Mouse (Mus musculus) midbrain, embryonic 11.5 days (tissue): ENCODE results near the gene Usp32. TPM values are rescaled to one million over a fixed set of nuclear protein-coding genes. Genes with fewer than 3 reads are reported as not detected.

Experiments
- ATAC-seq: fragments of 200-750 bp; cut with Nextera tagmentation; 2 replicates; pipeline ENCODE4 v1.8.0; 2017; ENCODE audit warnings: moderate TSS enrichment, moderate library complexity; ENCODE audit not compliant: low FRiP score
- DNase-seq: peaks from one replicate; pipeline ENCODE4 v3.0.0; 2015; ENCODE audit warnings: low spot score; ENCODE audit errors: missing footprints
- H3K27ac ChIP-seq: fragments of 300-500 bp; sonication (generic); 2 replicates; pipeline ENCODE4 v1.5.1; 2014; ENCODE audit warnings: low read depth, low read length
- H3K27me3 ChIP-seq: fragments of 300-500 bp; sonication (generic); 2 replicates; pipeline ENCODE4 v1.6.1; 2014; ENCODE audit warnings: mild to moderate bottlenecking, low read length, moderate library complexity, mixed read lengths; ENCODE audit not compliant: control insufficient read depth, insufficient read depth
- H3K36me3 ChIP-seq: fragments of 300-500 bp; sonication (generic); 2 replicates; pipeline ENCODE4 v1.6.1; 2014; ENCODE audit warnings: mild to moderate bottlenecking, low read length, moderate library complexity, mixed read lengths; ENCODE audit not compliant: control insufficient read depth, insufficient read depth
- H3K4me1 ChIP-seq: fragments of 300-500 bp; sonication (generic); 2 replicates; pipeline ENCODE4 v1.6.1; 2014; ENCODE audit warnings: low read length; ENCODE audit not compliant: control insufficient read depth, insufficient read depth
- H3K4me2 ChIP-seq: fragments of 300-500 bp; sonication (generic); 2 replicates; pipeline ENCODE4 v1.6.1; 2014; ENCODE audit warnings: mild to moderate bottlenecking, moderate library complexity
- H3K4me3 ChIP-seq: fragments of 300-500 bp; sonication (generic); 2 replicates; pipeline ENCODE4 v1.5.1; 2014; ENCODE audit warnings: low read depth, low read length
- H3K9ac ChIP-seq: fragments of 300-500 bp; sonication (generic); 2 replicates; pipeline ENCODE4 v1.6.1; 2014; ENCODE audit warnings: low read length
- H3K9me3 ChIP-seq: fragments of 300-500 bp; sonication (generic); 2 replicates; pipeline ENCODE4 v1.6.1; 2016; ENCODE audit warnings: low read length; ENCODE audit not compliant: control insufficient read depth
- WGBS: fragments of 180-500 bp; shearing (Covaris S2); extraction: QIAGEN DNeasy Blood & Tissue Kit; methylation state at CpG from one replicate; pipeline ENCODE4 v1.1.7; 2014; 5-methylcytosine and 5-hydroxymethylcytosine counted together
- polyA plus RNA-seq: library from polyadenylated mRNA; unstranded; fragments of >200 nt; fragmentation: Nextera tagmentation; extraction: Ambion mirVana; gene quantifications from 2 replicates; pipeline ENCODE4 v1.2.1, GENCODE M21; 2014

Gene Usp32
- polyA plus RNA-seq, 1 experiment from 2014 or later, result 8.1 TPM

DNA sequence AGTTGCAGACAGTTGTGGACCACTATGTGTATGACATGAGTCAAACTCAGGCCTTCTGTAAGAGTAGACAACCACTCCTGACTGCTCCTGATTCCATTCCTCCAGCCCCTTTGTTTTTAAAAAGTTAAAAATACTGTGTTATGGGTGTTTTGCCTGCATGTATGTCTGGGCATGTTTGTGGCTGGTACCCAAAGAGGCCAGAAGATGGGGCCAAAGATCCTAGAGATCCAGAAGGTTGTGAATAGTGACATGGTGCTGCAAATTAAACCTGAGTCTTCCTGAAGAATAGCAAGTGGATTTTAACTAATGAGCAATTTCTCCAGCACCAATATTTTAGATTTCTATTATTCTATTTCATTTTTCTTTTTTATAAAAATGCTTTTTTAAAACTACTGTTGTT, 126.8 kb downstream of the Usp32 start:
- no peak for DNase-seq
- ATAC-seq, result no peak

DNA sequence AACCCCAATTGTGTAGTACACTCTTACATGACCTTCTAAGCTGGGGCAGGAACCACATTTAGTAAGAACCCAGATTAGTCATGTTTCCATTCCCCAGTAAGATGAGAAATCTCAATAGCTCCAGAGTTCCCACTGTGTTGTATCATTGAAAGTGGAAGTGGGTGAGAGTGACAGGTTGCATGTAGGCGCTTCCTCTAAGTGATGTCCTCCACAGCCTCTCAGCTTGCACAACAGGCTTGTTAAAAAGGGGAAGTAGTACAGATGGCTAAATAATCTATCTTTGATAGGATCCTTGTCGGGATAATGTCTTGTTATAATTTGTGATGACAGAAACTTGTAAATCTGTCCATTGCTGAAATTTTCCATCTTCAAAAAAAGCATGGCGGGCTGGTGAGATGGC, 136.4 kb downstream of the Usp32 start:
- no peak overlapping the region for H3K4me2 ChIP-seq
- ATAC-seq, result no peak
- H3K36me3 ChIP-seq, result 0 out of 2 replicates have a peak, but pooled peaks cover 2% of the 10 kb centered on the region

More for the DNA sequence above, 126.8 kb downstream of the Usp32 start:
- Histone ChIP-seq H3K4me3 (no peak overlapping the region), H3K27ac (no peak overlapping the region), H3K36me3 (no peaks in the 10 kb centered on the region), H3K27me3 (no peaks in the 10 kb centered on the region), H3K4me1 (no peaks in the 10 kb centered on the region), H3K9ac (no peak overlapping the region), H3K9me3 (no peaks in the 10 kb centered on the region), H3K4me2 (no peak overlapping the region)

GRCm38 (mm10) chr11:84995241-84995640, 144.7 kb downstream of the Usp32 start:
- no peak overlapping the region for H3K4me3 ChIP-seq
- no peak for DNase-seq

More for the DNA sequence above, 136.4 kb downstream of the Usp32 start:
- Histone ChIP-seq H3K9ac (no peak overlapping the region), H3K27ac (no peak overlapping the region), H3K4me3 (no peak overlapping the region), H3K9me3 (no peaks in the 10 kb centered on the region), H3K4me1 (no peaks in the 10 kb centered on the region), H3K27me3 (no peaks in the 10 kb centered on the region)
- DNase-seq, result no peak
- 95% methylated on average over 3 of the region's 3 CpGs for WGBS

GRCm38 (mm10) chr11:84992996-84993395, 147.0 kb downstream of the Usp32 start:
- Histone ChIP-seq H3K27ac (no peak overlapping the region), H3K9me3 (no peaks in the 10 kb centered on the region), H3K36me3 (peaks cover 13% of the 10 kb centered on the region; the same call in 1 of the 2 replicates), H3K9ac (no peak overlapping the region), H3K4me3 (no peak overlapping the region), H3K4me2 (no peak overlapping the region), H3K27me3 (no peaks in the 10 kb centered on the region), H3K4me1 (no peaks in the 10 kb centered on the region)
- 97% methylated on average over 1 of the region's 1 CpGs for WGBS
- DNase-seq, result no peak
- ATAC-seq, result no peak

More at GRCm38 (mm10) chr11:84995241-84995640, 144.7 kb downstream of the Usp32 start:
- no peak overlapping the region for H3K9ac ChIP-seq
- WGBS, result 91% methylated on average over 1 of the region's 1 CpGs
- no peak overlapping the region for H3K27ac ChIP-seq
- H3K4me1 ChIP-seq, result no peaks in the 10 kb centered on the region
- H3K27me3 ChIP-seq, result no peaks in the 10 kb centered on the region
- H3K36me3 ChIP-seq, result peaks cover 15% of the 10 kb centered on the region; the same call in 1 of the 2 replicates
- no peak overlapping the region for H3K4me2 ChIP-seq
- no peak for ATAC-seq
- H3K9me3 ChIP-seq, result no peaks in the 10 kb centered on the region

DNA sequence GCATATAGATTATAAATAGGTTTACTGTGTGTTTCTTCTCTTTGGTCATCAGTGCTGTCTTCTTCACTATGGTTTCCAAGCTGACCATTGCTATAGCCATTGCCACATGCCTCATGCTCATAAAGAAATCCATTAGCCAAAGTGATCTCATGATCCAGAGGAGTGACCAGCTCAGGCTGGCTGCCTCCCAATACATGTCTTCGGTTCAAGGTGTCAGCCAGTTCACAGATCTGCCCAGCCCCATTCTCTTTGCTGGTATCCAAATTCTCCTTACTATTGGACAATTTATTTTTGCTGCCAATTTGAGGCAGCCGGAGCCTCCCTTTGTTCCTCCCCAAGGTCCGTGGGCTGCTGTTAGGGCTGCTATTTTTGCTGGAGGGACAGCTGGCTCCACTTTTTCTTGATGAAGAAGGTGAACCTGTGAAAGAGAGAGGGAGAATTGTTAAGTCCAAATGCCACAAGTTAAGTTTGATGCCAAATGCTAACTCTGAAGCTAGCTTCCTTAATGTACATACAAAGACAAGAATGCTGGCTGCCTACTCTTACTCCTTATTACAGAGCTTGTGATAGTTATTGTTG, 151.5 kb downstream of the Usp32 start:
- Histone ChIP-seq H3K4me3 (no peak overlapping the region), H3K4me1 (no peaks in the 10 kb centered on the region), H3K9me3 (no peaks in the 10 kb centered on the region), H3K27ac (no peak overlapping the region), H3K9ac (no peak overlapping the region), H3K36me3 (peaks cover 11% of the 10 kb centered on the region; the same call in 1 of the 2 replicates), H3K4me2 (no peak overlapping the region), H3K27me3 (no peaks in the 10 kb centered on the region)
- no peak for DNase-seq
- no peak for ATAC-seq
- WGBS, result 97% methylated on average over 3 of the region's 3 CpGs

DNA sequence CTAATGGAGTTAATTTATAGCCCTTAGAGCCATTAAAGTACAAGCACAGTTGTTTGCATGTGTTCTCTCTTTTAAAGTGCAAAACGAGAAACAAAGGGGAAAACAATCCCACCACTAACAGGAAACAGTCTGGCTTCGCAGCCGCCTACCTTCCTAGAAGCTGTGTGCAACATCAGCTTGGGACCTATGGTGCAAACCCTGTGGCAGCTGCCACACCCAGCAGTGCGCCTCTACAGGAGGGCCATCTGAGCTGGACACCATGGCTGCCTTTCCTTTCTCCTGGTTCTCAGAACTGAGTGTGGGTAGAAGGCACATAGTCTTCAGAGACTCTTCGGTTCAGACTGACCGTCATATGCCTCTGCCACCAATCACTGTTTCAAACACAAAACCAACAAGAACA, 154.5 kb downstream of the Usp32 start:
- no peak for ATAC-seq
- Histone ChIP-seq H3K4me2 (no peak overlapping the region), H3K36me3 (no peaks in the 10 kb centered on the region), H3K27me3 (no peaks in the 10 kb centered on the region), H3K9ac (no peak overlapping the region), H3K4me1 (no peaks in the 10 kb centered on the region), H3K9me3 (no peaks in the 10 kb centered on the region), H3K4me3 (no peak overlapping the region), H3K27ac (no peak overlapping the region)
- DNase-seq, result no peak
- 91% methylated on average over 6 of the region's 6 CpGs for WGBS

DNA sequence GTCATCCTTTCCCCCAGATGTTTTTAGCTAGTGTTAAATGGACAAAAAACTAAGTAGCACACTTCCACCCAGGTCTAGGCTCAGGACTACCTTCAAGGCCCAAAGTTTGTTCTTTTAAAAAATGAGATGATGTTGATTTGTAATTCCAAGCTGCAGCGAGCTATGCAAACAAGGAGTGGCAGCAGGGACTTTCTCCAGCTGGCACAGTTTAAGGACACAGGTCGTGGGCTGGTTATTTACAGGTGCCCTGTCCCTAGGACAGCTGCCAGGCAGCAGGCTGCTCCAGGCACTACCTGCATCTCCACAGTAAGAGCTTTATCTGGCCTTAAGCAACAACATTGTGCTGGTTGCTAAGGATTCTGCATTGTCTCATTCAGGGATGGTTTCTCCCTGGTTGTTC, 159.3 kb downstream of the Usp32 start:
- H3K4me1 ChIP-seq, result no peaks in the 10 kb centered on the region
- H3K27ac ChIP-seq, result no peak overlapping the region
- DNase-seq, result peak; percentile 39
- H3K4me3 ChIP-seq, result no peak overlapping the region
- H3K27me3 ChIP-seq, result no peaks in the 10 kb centered on the region
- H3K36me3 ChIP-seq, result no peaks in the 10 kb centered on the region
- no peak for ATAC-seq
- 85% methylated on average over 2 of the region's 2 CpGs for WGBS
- H3K9me3 ChIP-seq, result no peaks in the 10 kb centered on the region
- no peak overlapping the region for H3K4me2 ChIP-seq
- no peak overlapping the region for H3K9ac ChIP-seq

GRCm38 (mm10) chr11:84979351-84979750, 160.6 kb downstream of the Usp32 start:
- Histone ChIP-seq H3K27ac (no peak overlapping the region), H3K4me1 (no peaks in the 10 kb centered on the region), H3K36me3 (no peaks in the 10 kb centered on the region), H3K9ac (no peak overlapping the region), H3K4me2 (no peak overlapping the region), H3K9me3 (no peaks in the 10 kb centered on the region), H3K4me3 (no peak overlapping the region), H3K27me3 (no peaks in the 10 kb centered on the region)
- 52% methylated on average over 1 of the region's 1 CpGs for WGBS
- DNase-seq (no peak), ATAC-seq (no peak)

GRCm38 (mm10) chr11:84978113-84978512, 161.8 kb downstream of the Usp32 start:
- Histone ChIP-seq H3K4me1 (no peaks in the 10 kb centered on the region), H3K4me3 (no peak overlapping the region), H3K4me2 (no peak overlapping the region), H3K9me3 (no peaks in the 10 kb centered on the region), H3K27ac (no peak overlapping the region), H3K36me3 (no peaks in the 10 kb centered on the region), H3K27me3 (no peaks in the 10 kb centered on the region), H3K9ac (no peak overlapping the region)
- no peak for ATAC-seq
- WGBS, result 47% methylated on average over 2 of the region's 2 CpGs
- no peak for DNase-seq
